Mouse (Mus musculus) forebrain, embryonic 12.5 days (tissue): Measurements from ENCODE around the gene Olfr667. TPM values are rescaled to one million over a fixed set of nuclear protein-coding genes. Genes with fewer than 3 reads are reported as not detected.
"Not testable (repeated sequence)": the region's sequence is repeated elsewhere in the genome, so short reads cannot be mapped to it uniquely, and the experiment has no call there.

Source experiments
- ATAC-seq: fragments of 200-750 bp; cut with Nextera tagmentation; 2 replicates; pipeline ENCODE4 v1.8.0; 2017; ENCODE audit warnings: moderate TSS enrichment; ENCODE audit not compliant: low FRiP score
- H3K27ac ChIP-seq: fragments of 300-500 bp; sonication (generic); 2 replicates; pipeline ENCODE4 v1.5.1; 2016; ENCODE audit warnings: mild to moderate bottlenecking
- H3K27me3 ChIP-seq: fragments of 300-500 bp; sonication (generic); 2 replicates; pipeline ENCODE4 v1.6.1; 2016; ENCODE audit warnings: mild to moderate bottlenecking
- H3K36me3 ChIP-seq: fragments of 300-500 bp; sonication (generic); replicated peaks from 2 replicates; pipeline ENCODE4 v1.6.1; 2016; ENCODE audit warnings: mild to moderate bottlenecking
- H3K4me1 ChIP-seq: fragments of 300-500 bp; sonication (generic); 2 replicates; pipeline ENCODE4 v1.6.1; 2016
- H3K4me2 ChIP-seq: fragments of 300-500 bp; sonication (generic); 2 replicates; pipeline ENCODE4 v1.6.1; 2016; ENCODE audit warnings: mild to moderate bottlenecking, moderate library complexity
- H3K4me3 ChIP-seq: fragments of 300-500 bp; sonication (generic); replicated peaks from 2 replicates; pipeline ENCODE4 v1.5.1; 2016; ENCODE audit warnings: mild to moderate bottlenecking
- H3K9ac ChIP-seq: fragments of 300-500 bp; sonication (generic); 2 replicates; pipeline ENCODE4 v1.6.1; 2016; ENCODE audit warnings: mild to moderate bottlenecking
- H3K9me3 ChIP-seq: fragments of 300-500 bp; sonication (generic); 2 replicates; pipeline ENCODE4 v1.6.1; 2016
- WGBS: fragments of 180-500 bp; shearing (Covaris S2); methylation state at CpG from one replicate; pipeline ENCODE4 v1.1.7; 2016; 5-methylcytosine and 5-hydroxymethylcytosine counted together
- polyA plus RNA-seq: library from polyadenylated mRNA; unstranded; fragments of >200 nt; fragmentation: Nextera tagmentation; extraction: Ambion mirVana; gene quantifications from 2 replicates; pipeline ENCODE4 v1.2.1, GENCODE M21; 2016

Gene Olfr667
- polyA plus RNA-seq = not detected in 2 replicates

DNA sequence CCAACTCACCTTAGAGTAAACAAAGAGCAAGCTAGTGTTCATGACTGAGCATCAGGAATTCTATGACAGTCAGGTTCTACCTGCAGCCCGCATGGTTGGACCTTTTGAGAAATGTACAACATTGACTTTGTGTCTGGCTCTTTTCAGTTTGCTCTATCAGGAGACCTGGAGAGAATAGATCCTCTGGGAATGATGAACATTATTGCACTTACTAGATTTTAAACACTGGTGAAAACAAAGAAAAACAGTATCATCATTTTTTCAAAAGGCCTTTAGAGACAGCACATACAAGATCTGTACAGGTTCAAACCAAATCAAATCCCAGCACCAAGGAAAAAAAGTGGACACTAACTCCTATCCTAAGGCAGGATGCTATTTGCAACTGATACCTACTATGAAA is at the start of gene Olfr667:
Gene Olfr667, minus strand, starts transcription at position 101 of the 400 bp plus-strand sequence.
- 85% methylated on average over 1 of the region's 1 CpGs for WGBS
- no peak for ATAC-seq
- no peaks in the 10 kb centered on the region for H3K9me3 ChIP-seq
- H3K27me3 ChIP-seq = no peaks in the 10 kb centered on the region
- no peak within 1 kb of the TSS for H3K4me2 ChIP-seq
- no peaks in the 10 kb centered on the region for H3K4me1 ChIP-seq
- no peak within 1 kb of the TSS for H3K27ac ChIP-seq
- H3K9ac ChIP-seq = no peak within 1 kb of the TSS
- H3K36me3 ChIP-seq = no peaks in the 10 kb centered on the region
- H3K4me3 ChIP-seq = no peak within 1 kb of the TSS

- no peak within 1 kb of the TSS for H3K4me3 ChIP-seq
- H3K4me2 ChIP-seq = no peak within 1 kb of the TSS
- ATAC-seq = no peak
- H3K36me3 ChIP-seq = no peaks in the 10 kb centered on the region
- no peak within 1 kb of the TSS for H3K9ac ChIP-seq
- H3K9me3 ChIP-seq = no peaks in the 10 kb centered on the region
- WGBS = 61% methylated on average over 1 of the region's 1 CpGs
- no peaks in the 10 kb centered on the region for H3K4me1 ChIP-seq
- H3K27ac ChIP-seq = no peak within 1 kb of the TSS
- H3K27me3 ChIP-seq = no peaks in the 10 kb centered on the region
These were observed 41.2 kb upstream of the Olfr667 start, which contains the start of gene Olfr670 for GRCm38 (mm10) chr7:104962520-104962919. Gene Olfr670, minus strand, starts transcription at chr7:104962620.

DNA sequence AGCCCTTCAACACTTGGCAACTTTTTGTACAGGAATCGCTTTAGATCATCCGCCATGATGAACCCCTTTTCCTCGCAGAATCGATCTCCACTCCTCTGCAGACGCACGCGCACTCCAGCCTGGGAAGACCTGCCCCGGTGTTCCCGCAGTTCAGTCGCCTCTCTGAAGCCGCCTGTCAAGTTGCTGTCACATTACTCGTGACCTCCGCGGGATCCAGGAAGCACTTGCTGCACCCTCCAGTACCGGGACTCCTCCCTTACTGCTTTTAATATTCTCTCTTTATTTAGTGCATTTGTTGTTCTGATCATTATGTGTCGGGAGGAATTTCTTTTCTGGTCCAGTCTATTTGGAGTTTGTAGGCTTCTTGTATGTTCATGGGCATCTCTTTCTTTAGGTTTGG is 29.0 kb upstream of the Olfr667 start:
- not testable (repeated sequence) for H3K27me3 ChIP-seq, H3K36me3 ChIP-seq, H3K9me3 ChIP-seq, H3K4me1 ChIP-seq, H3K4me2 ChIP-seq, ATAC-seq, H3K27ac ChIP-seq, H3K9ac ChIP-seq, H3K4me3 ChIP-seq
- 91% methylated on average over 16 of the region's 16 CpGs for WGBS

- no peaks in the 10 kb centered on the region for H3K27me3 ChIP-seq
- H3K36me3 ChIP-seq = no peaks in the 10 kb centered on the region
- no peak within 1 kb of the TSS for H3K9ac ChIP-seq
- H3K4me2 ChIP-seq = no peak within 1 kb of the TSS
- H3K4me1 ChIP-seq = no peaks in the 10 kb centered on the region
- WGBS = 78% methylated on average over 1 of the region's 1 CpGs
- no peak for ATAC-seq
- H3K4me3 ChIP-seq = no peak within 1 kb of the TSS
- H3K27ac ChIP-seq = no peak within 1 kb of the TSS
- no peaks in the 10 kb centered on the region for H3K9me3 ChIP-seq
These were observed 12.7 kb upstream of the Olfr667 start, which contains the start of gene Olfr669 for GRCm38 (mm10) chr7:104933940-104934339. Gene Olfr669, plus strand, starts transcription at chr7:104934240.

DNA sequence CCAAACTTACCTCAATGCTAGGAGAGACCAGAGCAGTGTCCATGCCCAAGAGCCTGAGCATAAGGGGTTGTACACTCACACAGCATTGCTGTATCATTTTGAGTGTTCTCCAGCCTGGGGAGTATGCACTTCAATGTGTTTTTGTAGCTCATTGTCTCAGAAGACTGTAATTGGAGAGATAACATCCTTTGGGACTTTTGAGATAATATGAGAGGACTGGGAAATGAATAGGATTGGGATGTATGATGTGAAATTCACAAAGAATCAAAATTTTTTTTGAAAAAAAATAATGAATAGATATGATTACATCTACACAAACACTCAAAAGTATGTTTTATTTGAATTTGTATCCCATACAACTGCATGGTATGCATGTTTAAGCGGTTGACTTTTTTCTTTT is 6.7 kb upstream of the Olfr667 start, which contains the start of gene Olfr668:
Gene Olfr668, minus strand, starts transcription at position 101 of the 400 bp plus-strand sequence.
- Histone ChIP-seq H3K9ac (no peak within 1 kb of the TSS), H3K4me2 (no peak within 1 kb of the TSS), H3K27ac (no peak within 1 kb of the TSS), H3K36me3 (no peaks in the 10 kb centered on the region), H3K4me3 (no peak within 1 kb of the TSS), H3K9me3 (no peaks in the 10 kb centered on the region), H3K4me1 (no peaks in the 10 kb centered on the region), H3K27me3 (no peaks in the 10 kb centered on the region)
- no peak for ATAC-seq
- WGBS = 84% methylated on average over 1 of the region's 1 CpGs

- 87% methylated on average over 2 of the region's 2 CpGs for WGBS
- no peak for ATAC-seq
- H3K27ac ChIP-seq = no peak within 1 kb of the TSS
- no peaks in the 10 kb centered on the region for H3K36me3 ChIP-seq
- H3K9me3 ChIP-seq = no peaks in the 10 kb centered on the region
- H3K4me2 ChIP-seq = no peak within 1 kb of the TSS
- no peak within 1 kb of the TSS for H3K4me3 ChIP-seq
- H3K27me3 ChIP-seq = no peaks in the 10 kb centered on the region
- H3K9ac ChIP-seq = no peak within 1 kb of the TSS
- no peaks in the 10 kb centered on the region for H3K4me1 ChIP-seq
These were observed 25.4 kb downstream of the Olfr667 start, which contains the start of gene Olfr666 for GRCm38 (mm10) chr7:104895852-104896251. Gene Olfr666, minus strand, starts transcription at chr7:104895952.

GRCm38 (mm10) chr7:104877731-104878130 is 43.6 kb downstream of the Olfr667 start, which contains the start of gene Olfr665:
Gene Olfr665, plus strand, starts transcription at chr7:104878031.
- Histone ChIP-seq H3K4me3 (no peak within 1 kb of the TSS), H3K36me3 (no peaks in the 10 kb centered on the region), H3K4me2 (no peak within 1 kb of the TSS), H3K4me1 (no peaks in the 10 kb centered on the region), H3K9ac (no peak within 1 kb of the TSS), H3K9me3 (no peaks in the 10 kb centered on the region), H3K27ac (no peak within 1 kb of the TSS), H3K27me3 (no peaks in the 10 kb centered on the region)
- no peak for ATAC-seq
- 68% methylated on average over 1 of the region's 1 CpGs for WGBS

Other genes starting within 250 kb of the Olfr667 start
- not detected in 2 replicates for gene Olfr661, start 235.0 kb downstream of the Olfr667 start, polyA plus RNA-seq
- gene Usp17le, start 144.0 kb downstream of the Olfr667 start, polyA plus RNA-seq = not detected in 2 replicates
- gene Usp17lb, start 78.9 kb downstream of the Olfr667 start, polyA plus RNA-seq = not detected in 2 replicates
- gene Usp17la, start 64.5 kb downstream of the Olfr667 start, polyA plus RNA-seq = not detected in 2 replicates
- gene Olfr665, start 43.5 kb downstream of the Olfr667 start, polyA plus RNA-seq = not detected in 2 replicates
- 0.27 TPM in 1 of 2 replicates, not detected in the other for gene Olfr666, start 25.5 kb downstream of the Olfr667 start, polyA plus RNA-seq
- not detected in 2 replicates for gene Olfr668, start 6.6 kb upstream of the Olfr667 start, polyA plus RNA-seq
- gene Olfr669, start 12.8 kb upstream of the Olfr667 start, polyA plus RNA-seq = not detected in 2 replicates
- not detected in 2 replicates for gene Olfr670, start 41.1 kb upstream of the Olfr667 start, polyA plus RNA-seq
- not detected in 2 replicates for gene Olfr671, start 57.6 kb upstream of the Olfr667 start, polyA plus RNA-seq
- gene Olfr672, start 80.5 kb upstream of the Olfr667 start, polyA plus RNA-seq = not detected in 2 replicates
- gene Olfr675, start 107.0 kb upstream of the Olfr667 start, polyA plus RNA-seq = not detected in 2 replicates
- not detected in 2 replicates for gene Olfr676, start 111.2 kb upstream of the Olfr667 start, polyA plus RNA-seq
- gene Olfr677, start 129.9 kb upstream of the Olfr667 start, polyA plus RNA-seq = not detected in 2 replicates
- not detected in 2 replicates for gene Olfr678, start 143.0 kb upstream of the Olfr667 start, polyA plus RNA-seq
- not detected in 2 replicates for gene Olfr679, start 159.7 kb upstream of the Olfr667 start, polyA plus RNA-seq
- not detected in 2 replicates for gene Olfr680-ps1, start 171.3 kb upstream of the Olfr667 start, polyA plus RNA-seq
- gene Olfr681, start 195.4 kb upstream of the Olfr667 start, polyA plus RNA-seq = not detected in 2 replicates
- gene Olfr683, start 225.5 kb upstream of the Olfr667 start, polyA plus RNA-seq = 0.13 TPM in 1 of 2 replicates, not detected in the other
- not detected in 2 replicates for gene Olfr684, start 242.2 kb upstream of the Olfr667 start, polyA plus RNA-seq